Mouse (Mus musculus): ENCODE data around the gene Sec16b. TPM values are rescaled to one million over a fixed set of nuclear protein-coding genes. Genes with fewer than 3 reads are reported as not detected.

Gene Sec16b
- polyA plus RNA-seq, 1 experiment, result 2.5 TPM

- Histone ChIP-seq H3K4me1 (ENCODE audit: control insufficient read depth, insufficient read depth, insufficient read length, low read length) (0 out of 2 replicates have a peak, but pooled peaks cover 4% of the 10 kb centered on the region), H3K4me3 (ENCODE audit: insufficient read depth, low read depth, low read length) (no peak overlapping the region), H3K27ac (replicated peaks; ENCODE audit: low read depth, low read length) (no peak overlapping the region)
Observed at GRCm38 (mm10) chr1:157525692-157526354, 19.3 kb downstream of the Sec16b start.

DNA sequence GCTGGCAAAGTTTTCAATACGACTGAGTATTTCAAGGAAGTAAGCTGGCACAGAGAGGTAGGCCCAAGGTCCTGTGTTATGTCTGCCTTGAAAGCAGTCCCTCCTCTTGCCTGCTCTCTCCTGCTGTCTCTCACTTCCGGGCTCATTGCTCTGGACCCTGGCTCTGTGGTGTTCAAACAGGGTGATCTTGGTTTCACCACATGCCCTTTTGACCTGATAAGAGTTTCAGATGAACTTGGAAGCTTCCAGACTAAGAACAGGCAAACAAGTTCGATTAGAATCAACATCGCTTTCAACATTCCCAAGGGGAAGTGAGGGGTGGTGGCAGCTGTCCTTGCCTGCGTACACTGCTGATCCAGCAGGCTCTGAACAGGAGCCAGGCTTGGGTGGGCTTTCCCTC lies 20.1 kb downstream of the Sec16b start:
- Histone ChIP-seq H3K4me1 (ENCODE audit: control insufficient read depth, insufficient read depth, insufficient read length, low read length) (0 out of 2 replicates have a peak, but pooled peaks cover 4% of the 10 kb centered on the region), H3K27ac (replicated peaks; ENCODE audit: low read depth, low read length) (no peak overlapping the region), H3K4me3 (ENCODE audit: insufficient read depth, low read depth, low read length) (no peak overlapping the region)

- no peak overlapping the region for H3K4me3 ChIP-seq (ENCODE audit: insufficient read depth, low read depth, low read length)
- no peak overlapping the region for H3K27ac ChIP-seq (replicated peaks; ENCODE audit: low read depth, low read length)
- no peaks in the 10 kb centered on the region for H3K4me1 ChIP-seq (ENCODE audit: control insufficient read depth, insufficient read depth, insufficient read length, low read length)
Observed at GRCm38 (mm10) chr1:157532826-157533460, 26.4 kb downstream of the Sec16b start.

- Histone ChIP-seq H3K27ac (replicated peaks; ENCODE audit: low read depth, low read length) (no peak overlapping the region), H3K4me1 (ENCODE audit: control insufficient read depth, insufficient read depth, insufficient read length, low read length) (no peaks in the 10 kb centered on the region), H3K4me3 (ENCODE audit: insufficient read depth, low read depth, low read length) (no peak overlapping the region)
Observed at GRCm38 (mm10) chr1:157535571-157535970, 29.0 kb downstream of the Sec16b start.

GRCm38 (mm10) chr1:157536471-157536870 lies 29.9 kb downstream of the Sec16b start:
- Histone ChIP-seq H3K4me3 (ENCODE audit: insufficient read depth, low read depth, low read length) (no peak overlapping the region), H3K27ac (replicated peaks; ENCODE audit: low read depth, low read length) (no peak overlapping the region), H3K4me1 (ENCODE audit: control insufficient read depth, insufficient read depth, insufficient read length, low read length) (no peaks in the 10 kb centered on the region)

GRCm38 (mm10) chr1:157537636-157538035 lies 31.1 kb downstream of the Sec16b start:
- Histone ChIP-seq H3K4me3 (ENCODE audit: insufficient read depth, low read depth, low read length) (no peak overlapping the region), H3K27ac (replicated peaks; ENCODE audit: low read depth, low read length) (no peak overlapping the region), H3K4me1 (ENCODE audit: control insufficient read depth, insufficient read depth, insufficient read length, low read length) (no peaks in the 10 kb centered on the region)

GRCm38 (mm10) chr1:157545056-157545455 lies 38.5 kb downstream of the Sec16b start:
- Histone ChIP-seq H3K4me1 (ENCODE audit: control insufficient read depth, insufficient read depth, insufficient read length, low read length) (no peaks in the 10 kb centered on the region), H3K4me3 (ENCODE audit: insufficient read depth, low read depth, low read length) (no peak overlapping the region), H3K27ac (replicated peaks; ENCODE audit: low read depth, low read length) (no peak overlapping the region)

DNA sequence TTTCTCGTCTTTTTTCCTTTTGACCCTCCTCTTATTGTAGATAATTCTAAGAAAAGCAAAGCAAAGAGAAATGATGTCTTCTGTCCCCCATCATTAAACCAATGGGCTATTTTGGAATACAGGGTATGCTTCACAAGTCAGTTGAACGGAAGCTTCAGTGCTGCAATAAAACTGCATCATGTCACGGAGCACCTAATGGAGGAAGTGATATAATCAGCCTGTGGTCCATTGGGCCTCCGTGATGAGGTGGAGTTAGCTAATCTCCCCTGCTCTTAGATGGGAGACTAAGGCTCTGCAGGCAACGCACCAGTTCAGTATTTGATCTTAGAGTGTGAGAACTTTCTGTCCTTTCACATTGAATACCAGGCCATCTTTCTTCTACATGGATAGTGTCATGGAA lies 41.1 kb downstream of the Sec16b start:
- no peaks in the 10 kb centered on the region for H3K4me1 ChIP-seq (ENCODE audit: control insufficient read depth, insufficient read depth, insufficient read length, low read length)
- H3K4me3 ChIP-seq (ENCODE audit: insufficient read depth, low read depth, low read length), result no peak overlapping the region

DNA sequence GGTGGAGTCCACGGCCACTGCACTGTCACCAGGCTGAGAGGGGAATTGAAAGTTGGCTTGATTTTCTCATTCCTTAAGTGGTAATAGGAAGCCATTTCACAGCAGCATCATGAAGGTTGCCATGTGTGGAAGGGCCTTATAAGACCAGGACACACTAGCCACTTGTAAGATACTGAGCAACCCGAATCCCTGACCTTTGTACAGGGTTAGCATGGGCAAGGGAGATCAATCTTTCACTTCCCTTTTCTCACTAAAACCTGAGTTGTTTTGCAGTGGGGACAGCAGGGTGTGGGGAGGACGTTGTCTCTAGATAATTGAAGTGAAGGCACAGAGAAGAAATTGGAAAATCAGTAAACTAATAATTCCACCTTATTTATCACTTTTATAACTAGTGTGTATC lies 43.2 kb downstream of the Sec16b start:
- Histone ChIP-seq H3K27ac (replicated peaks; ENCODE audit: low read depth, low read length) (no peak overlapping the region), H3K4me1 (ENCODE audit: control insufficient read depth, insufficient read depth, insufficient read length, low read length) (no peaks in the 10 kb centered on the region)

More for the DNA sequence above, 41.1 kb downstream of the Sec16b start:
- no peak overlapping the region for H3K27ac ChIP-seq (replicated peaks; ENCODE audit: low read depth, low read length)

DNA sequence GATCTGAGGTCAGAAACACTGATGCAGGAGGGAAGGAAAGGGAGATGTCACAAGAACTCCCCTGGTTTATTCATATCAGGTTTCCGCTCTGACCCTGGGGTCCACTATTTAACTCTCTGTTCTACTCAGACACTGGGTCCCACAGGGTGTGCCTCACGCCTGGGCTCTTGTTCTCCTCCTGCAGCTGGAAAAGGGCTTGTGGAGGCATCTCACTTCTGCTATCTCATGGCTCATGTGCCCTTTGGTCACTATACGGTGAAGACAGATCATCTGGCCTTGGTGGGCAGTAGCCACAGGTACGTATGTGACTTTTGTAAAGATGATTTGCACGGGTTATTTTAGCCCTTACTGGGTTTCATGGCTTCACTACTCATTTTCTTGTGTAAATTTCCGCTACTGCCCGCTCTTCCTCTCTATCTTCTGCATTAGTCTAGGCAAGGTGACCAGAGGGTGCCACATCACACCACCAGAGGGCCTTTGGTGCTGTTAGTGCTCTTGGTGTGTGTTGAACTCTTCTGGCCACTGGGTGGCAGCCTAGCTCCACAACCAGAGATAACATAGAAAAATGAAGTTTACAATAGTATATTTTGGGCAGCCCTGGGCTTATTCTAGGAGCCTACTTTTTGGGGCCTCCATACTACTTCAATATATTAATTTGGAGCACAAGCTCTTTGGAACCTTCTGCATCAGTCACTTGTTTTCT lies 46.4 kb downstream of the Sec16b start:
- Histone ChIP-seq H3K4me3 (ENCODE audit: insufficient read depth, low read depth, low read length) (no peak overlapping the region), H3K27ac (replicated peaks; ENCODE audit: low read depth, low read length) (no peak overlapping the region)

More for the DNA sequence above, 43.2 kb downstream of the Sec16b start:
- no peak overlapping the region for H3K4me3 ChIP-seq (ENCODE audit: insufficient read depth, low read depth, low read length)

GRCm38 (mm10) chr1:157554163-157554562 lies 47.6 kb downstream of the Sec16b start:
- Histone ChIP-seq H3K4me1 (ENCODE audit: control insufficient read depth, insufficient read depth, insufficient read length, low read length) (no peaks in the 10 kb centered on the region), H3K27ac (replicated peaks; ENCODE audit: low read depth, low read length) (no peak overlapping the region), H3K4me3 (ENCODE audit: insufficient read depth, low read depth, low read length) (no peak overlapping the region)

More for the DNA sequence above, 46.4 kb downstream of the Sec16b start:
- no peaks in the 10 kb centered on the region for H3K4me1 ChIP-seq (ENCODE audit: control insufficient read depth, insufficient read depth, insufficient read length, low read length)

- no peak overlapping the region for H3K4me3 ChIP-seq (ENCODE audit: insufficient read depth, low read depth, low read length)
- H3K4me1 ChIP-seq (ENCODE audit: control insufficient read depth, insufficient read depth, insufficient read length, low read length), result no peaks in the 10 kb centered on the region
- no peak overlapping the region for H3K27ac ChIP-seq (replicated peaks; ENCODE audit: low read depth, low read length)
Observed at GRCm38 (mm10) chr1:157554686-157555530, 48.4 kb downstream of the Sec16b start.

DNA sequence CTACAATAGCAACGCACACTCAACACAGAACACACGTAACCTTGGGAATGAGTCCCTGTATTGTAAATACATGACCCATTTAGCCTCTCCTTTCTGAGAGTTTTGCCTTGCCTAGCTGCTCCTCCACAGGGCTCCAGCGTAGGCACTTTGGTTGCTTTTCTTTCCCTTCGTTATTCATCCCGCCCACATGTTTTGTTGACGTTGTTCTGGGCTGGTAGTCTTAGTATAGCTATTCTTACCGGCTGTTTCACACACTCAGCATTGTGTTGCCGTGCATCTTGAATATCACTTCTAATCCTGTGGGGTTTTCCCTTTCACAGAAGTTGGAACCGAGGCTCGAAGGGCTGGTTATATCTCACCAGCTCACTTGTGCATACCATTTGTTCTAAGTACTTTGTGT lies 49.2 kb downstream of the Sec16b start:
- Histone ChIP-seq H3K4me1 (ENCODE audit: control insufficient read depth, insufficient read depth, insufficient read length, low read length) (no peaks in the 10 kb centered on the region), H3K27ac (replicated peaks; ENCODE audit: low read depth, low read length) (no peak overlapping the region)

DNA sequence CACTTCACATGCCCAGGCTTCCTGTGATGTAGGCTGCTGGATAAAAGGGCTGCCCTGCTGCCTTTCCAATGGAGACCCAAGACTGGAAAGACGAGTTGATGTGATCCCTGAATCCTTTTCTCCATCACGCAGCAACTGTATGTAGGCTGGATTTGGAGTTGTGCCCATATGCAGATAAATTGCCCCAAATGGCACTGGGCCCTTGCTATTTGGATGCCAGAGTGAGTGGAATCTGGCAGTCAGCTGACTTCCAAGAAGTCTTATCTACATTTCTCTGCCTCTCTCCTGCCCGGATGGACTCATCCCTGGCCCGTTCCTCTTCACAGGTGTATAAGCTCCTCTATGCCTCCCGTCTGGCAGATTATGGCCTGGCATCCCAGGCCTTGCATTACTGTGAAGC lies 49.9 kb downstream of the Sec16b start:
- H3K27ac ChIP-seq (replicated peaks; ENCODE audit: low read depth, low read length), result no peak overlapping the region
- no peak overlapping the region for H3K4me3 ChIP-seq (ENCODE audit: insufficient read depth, low read depth, low read length)
- H3K4me1 ChIP-seq (ENCODE audit: control insufficient read depth, insufficient read depth, insufficient read length, low read length), result no peaks in the 10 kb centered on the region

More for the DNA sequence above, 49.2 kb downstream of the Sec16b start:
- no peak overlapping the region for H3K4me3 ChIP-seq (ENCODE audit: insufficient read depth, low read depth, low read length)

DNA sequence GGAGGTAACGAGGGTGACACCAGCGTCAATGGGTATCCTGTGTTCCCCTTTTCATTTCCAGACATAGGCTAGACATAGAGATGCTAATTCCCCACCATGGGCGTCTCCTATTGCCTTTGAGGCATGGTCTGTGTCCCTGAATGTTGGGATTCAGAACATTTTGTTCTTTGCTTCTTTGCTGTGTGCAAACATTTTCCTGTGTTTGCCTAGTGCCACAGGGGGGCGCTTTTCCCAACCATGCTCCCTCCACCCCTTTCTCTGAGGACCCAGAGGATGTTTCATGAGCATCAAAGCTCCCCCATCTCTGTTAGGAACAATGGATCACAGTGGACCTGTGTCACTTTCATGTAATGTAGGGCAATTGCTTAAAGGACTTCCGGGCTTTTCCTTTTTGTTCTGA lies 51.6 kb downstream of the Sec16b start:
- Histone ChIP-seq H3K4me1 (ENCODE audit: control insufficient read depth, insufficient read depth, insufficient read length, low read length) (no peaks in the 10 kb centered on the region), H3K27ac (replicated peaks; ENCODE audit: low read depth, low read length) (no peak overlapping the region), H3K4me3 (ENCODE audit: insufficient read depth, low read depth, low read length) (no peak overlapping the region)
